Mouse (Mus musculus): ENCODE results near the gene Xlr5c.
"Not testable (repeated sequence)": the region's sequence is repeated elsewhere in the genome, so short reads cannot be mapped to it uniquely, and the experiment has no call there.

The Xlr5c gene

GRCm38 (mm10) chrX:73292876-73293275, at the start of gene Xlr5c, which contains the start of gene Xlr5a:
TSS of gene Xlr5c (minus strand) at chrX:73292976.
TSS of gene Xlr5a (minus strand) at chrX:73292976.
- in situ Hi-C loops (cut with MseI, MboI), result not testable (repeated sequence)

DNA sequence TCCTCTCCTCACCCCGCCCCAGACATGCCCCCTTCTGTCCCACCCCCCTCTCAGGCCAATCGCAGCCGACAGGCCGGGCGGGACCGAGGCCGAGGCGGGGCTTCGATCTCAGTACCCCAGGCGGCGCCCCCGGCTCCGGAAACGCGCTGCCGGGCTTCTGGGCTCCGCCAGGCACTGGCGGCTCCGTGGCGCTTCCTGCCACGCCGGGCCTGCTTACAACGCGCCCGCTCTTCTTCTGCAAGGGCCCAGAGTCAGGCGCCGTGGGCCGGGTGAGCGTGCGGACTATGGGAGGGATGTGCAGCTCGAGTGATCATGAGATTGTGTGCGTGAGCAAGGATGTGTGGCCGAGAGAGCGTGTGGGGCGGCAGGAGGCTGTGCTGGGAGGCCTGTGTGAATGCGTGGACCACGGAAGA, 49.7 kb upstream of the Xlr5c start, which contains the start of gene Zfp275:
TSS of gene Zfp275 (plus strand) at position 139 of the 413 bp plus-strand sequence.
- in situ Hi-C loops (cut with MseI, MboI), result loop anchor here in 1 of 2 experiments (25.0 kb wide), 1 partner anchor 305 kb away; the partner anchor contains the start of gene Pnma5

DNA sequence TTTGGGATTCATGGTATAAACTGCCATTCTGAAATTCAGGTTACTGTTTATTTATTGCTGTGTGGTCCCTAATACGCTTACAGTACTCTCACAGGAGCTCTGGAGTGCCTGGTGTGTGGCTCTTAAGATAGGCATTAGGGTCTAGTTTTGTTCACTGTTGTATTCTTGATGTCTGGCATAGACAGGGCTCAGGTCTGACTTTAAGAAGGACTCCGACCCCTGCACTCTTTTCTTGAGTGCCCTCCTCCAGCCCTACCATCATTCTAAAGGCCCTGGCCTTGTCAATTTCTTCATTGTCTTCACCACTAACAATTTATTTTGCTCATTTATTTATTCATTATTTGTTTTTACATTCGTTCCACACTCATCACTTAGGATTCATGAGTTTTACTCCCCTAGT, 49.3 kb upstream of the Xlr5c start:
- in situ Hi-C loops (cut with MseI, MboI), result loop anchor here in 1 of 2 experiments (25.0 kb wide), 1 partner anchor 305 kb away; the partner anchor contains the start of gene Pnma5

DNA sequence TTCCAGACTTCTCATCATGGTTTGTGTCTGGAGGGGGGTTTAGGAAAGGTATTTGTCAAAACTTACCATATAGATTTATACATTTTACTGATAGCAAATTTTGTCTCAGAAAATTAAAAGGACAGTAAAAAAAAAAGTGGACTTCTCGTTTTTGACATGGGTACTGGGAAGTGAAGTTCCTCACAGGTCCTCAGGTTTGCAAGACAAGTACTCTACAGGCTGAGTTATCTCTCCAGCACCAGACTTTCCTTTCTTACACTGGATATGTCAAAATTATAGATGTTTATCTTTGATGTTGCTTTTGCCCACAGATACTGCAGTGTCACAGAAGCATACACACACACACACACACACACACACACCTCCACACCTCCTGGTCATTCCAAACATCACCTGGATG, 48.7 kb upstream of the Xlr5c start:
- in situ Hi-C loops (cut with MseI, MboI), result loop anchor here in 1 of 2 experiments (25.0 kb wide), 1 partner anchor 304 kb away; the partner anchor contains the start of gene Pnma5

DNA sequence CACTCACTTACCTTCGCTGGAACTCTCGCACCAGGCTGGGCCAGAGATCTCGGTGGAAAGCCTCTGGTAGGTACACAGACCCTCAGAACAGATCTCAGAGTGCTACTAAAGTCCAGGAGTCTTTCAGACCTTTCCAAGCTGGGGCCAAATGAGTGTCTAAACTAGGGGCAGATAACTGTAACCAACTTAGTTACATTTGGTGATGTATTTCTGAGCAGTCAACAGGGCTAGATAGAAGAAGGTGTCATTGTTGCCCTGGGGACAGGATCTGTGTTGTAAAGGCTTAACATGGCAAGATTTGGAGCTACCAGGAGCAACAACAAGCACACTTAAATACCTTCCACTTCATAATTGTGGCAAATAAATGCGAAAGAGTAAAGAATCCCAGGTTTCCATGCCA, 44.0 kb upstream of the Xlr5c start, which contains the start of gene Gm45015:
TSS of gene Gm45015 (minus strand) at position 101 of the 400 bp plus-strand sequence.
- in situ Hi-C loops (cut with MseI, MboI), result loop anchor here in 1 of 2 experiments (25.0 kb wide), 1 partner anchor 299 kb away; the partner anchor contains the start of gene Pnma5

- in situ Hi-C loops (cut with MseI, MboI), result loop anchor here in 1 of 2 experiments (25.0 kb wide), 1 partner anchor 296 kb away; the partner anchor contains the start of gene Pnma5
Observed at GRCm38 (mm10) chrX:73333548-73333947, 40.8 kb upstream of the Xlr5c start.

- in situ Hi-C loops (cut with MseI, MboI), result loop anchor here (10.0 to 25.0 kb wide), 2 partner anchors 88 to 290 kb away; partner anchors contain the start of genes Pnma5 (in 1 of the 2) and Zfp92 (in 1 of the 2)
Observed at GRCm38 (mm10) chrX:73327215-73327614, 34.4 kb upstream of the Xlr5c start.

DNA sequence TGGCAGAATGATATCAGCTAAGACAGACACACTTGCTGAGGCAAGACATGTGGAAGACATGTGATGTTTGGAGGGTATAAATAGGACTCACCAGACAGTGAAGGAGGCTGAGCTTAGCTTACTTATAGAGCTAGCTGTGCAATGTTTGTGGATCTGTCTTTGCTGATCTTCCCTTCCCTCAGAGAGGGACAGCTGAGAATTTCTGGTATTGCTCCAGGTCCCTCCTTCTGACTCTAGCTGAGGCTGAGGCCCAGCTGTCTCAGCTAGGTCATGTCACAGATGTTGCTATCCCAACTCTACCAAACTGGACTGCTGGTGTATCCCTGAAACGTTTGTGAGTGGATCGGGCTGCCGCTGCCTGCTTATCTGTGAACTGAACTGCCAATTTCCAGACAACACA, 28.3 kb upstream of the Xlr5c start:
- in situ Hi-C loops (cut with MseI, MboI), result loop anchor here in 1 of 2 experiments (10.0 kb wide), 1 partner anchor 94 kb away; the partner anchor contains the start of gene Zfp92

DNA sequence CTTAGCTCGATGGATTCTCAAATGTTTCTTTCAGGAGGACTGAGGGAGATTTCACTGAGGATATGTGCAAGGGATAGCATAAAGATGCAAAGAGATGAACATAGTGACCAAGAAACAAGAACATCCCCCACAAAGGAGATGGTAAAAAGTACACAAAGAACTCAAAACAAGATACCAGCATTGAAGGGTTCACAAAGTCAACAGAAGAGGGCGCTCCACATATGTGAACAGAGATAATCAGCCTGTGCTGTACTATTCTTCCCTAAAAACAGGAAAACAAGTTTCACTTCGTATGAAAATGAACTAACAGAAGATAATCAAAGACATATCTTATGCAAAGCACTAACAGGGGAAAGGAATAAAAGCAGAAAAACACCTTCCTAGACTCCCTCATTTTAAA, 19.7 kb upstream of the Xlr5c start:
- in situ Hi-C loops (cut with MseI, MboI), result loop anchor here (10.0 kb wide), 1 partner anchor 122 kb away; the partner anchor contains the start of gene Trex2 (in 2 of the 2)

DNA sequence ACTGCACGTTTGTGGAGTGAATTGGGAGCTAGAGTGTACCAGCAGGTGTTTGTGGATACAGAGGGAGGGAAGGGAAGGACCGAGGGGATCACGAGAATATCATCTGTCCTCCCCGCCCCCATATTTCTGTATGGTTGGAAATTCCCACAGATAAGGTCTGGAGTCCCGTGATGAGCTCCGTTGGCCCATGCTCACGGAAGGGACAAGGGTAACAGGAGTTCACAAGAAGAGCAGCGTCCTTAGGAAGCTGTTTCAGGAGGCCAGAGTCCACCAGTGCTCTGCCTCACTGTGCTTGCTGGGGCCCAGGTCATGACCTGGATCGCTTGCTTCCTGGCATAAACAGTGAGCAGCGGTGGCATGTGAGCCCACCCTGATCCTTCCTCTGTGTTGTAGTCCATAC, 3.0 kb upstream of the Xlr5c start:
- in situ Hi-C loops (cut with MseI, MboI), result not testable (repeated sequence)

DNA sequence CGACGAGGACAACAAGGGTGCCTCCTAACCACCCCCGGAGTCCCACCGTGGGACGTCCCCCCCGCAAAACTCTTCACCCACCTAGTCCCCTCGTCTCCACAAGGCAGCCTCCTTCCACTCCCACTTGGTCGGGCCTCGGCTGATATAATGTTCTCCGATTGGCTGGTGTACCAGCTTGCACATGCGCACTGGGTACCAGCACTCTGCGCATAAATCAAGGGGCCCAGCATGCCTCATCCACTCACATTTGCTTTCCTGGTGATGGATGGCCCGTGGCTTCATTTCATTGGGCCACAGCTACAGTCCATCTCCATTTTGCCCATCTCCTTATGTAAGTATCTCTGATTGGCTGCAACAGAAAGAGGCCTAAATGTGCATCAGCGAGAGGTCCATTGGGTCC, 27.5 kb downstream of the Xlr5c start, which contains the start of gene Xlr3c:
TSS of gene Xlr3c (minus strand) at position 121 of the 400 bp plus-strand sequence.
- in situ Hi-C loops (cut with MseI, MboI), result not testable (repeated sequence)

- in situ Hi-C loops (cut with MseI, MboI), result not testable (repeated sequence)
Observed at GRCm38 (mm10) chrX:73262428-73262827, 30.3 kb downstream of the Xlr5c start.

DNA sequence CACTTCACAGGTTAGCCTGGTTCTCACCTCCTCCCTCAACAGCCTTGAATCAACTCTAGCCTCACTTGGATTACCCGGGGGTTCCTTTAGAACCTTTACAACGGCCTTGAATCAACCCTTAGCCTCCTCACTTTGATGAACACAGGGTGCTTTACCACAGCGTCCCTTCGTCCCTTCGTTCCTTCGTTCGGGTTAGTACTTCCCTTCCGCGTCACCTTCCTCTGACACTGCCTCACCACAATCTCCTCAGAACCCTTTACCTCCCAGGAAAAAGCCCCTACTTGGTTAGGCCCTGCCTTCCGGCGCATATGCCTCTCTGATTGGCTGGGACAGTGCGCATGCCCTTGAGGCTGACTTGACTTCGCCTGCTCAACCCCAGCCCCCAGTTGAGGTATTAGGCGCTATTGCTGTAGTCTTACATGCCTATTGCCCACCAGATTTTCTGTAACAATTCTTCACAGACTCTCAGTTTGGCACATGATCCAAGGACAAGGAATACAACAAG, 49.9 kb downstream of the Xlr5c start, which contains the start of gene Xlr4c:
TSS of gene Xlr4c (minus strand) at position 310 of the 505 bp plus-strand sequence.
- in situ Hi-C loops (cut with MseI, MboI), result loop anchor here (25.0 kb wide), 1 partner anchor 181 kb away; the partner anchor contains the start of gene Pnma3 (in 2 of the 2)
